Mouse (Mus musculus): ENCODE results near the gene Kif11.

Kif11 gene

DNA sequence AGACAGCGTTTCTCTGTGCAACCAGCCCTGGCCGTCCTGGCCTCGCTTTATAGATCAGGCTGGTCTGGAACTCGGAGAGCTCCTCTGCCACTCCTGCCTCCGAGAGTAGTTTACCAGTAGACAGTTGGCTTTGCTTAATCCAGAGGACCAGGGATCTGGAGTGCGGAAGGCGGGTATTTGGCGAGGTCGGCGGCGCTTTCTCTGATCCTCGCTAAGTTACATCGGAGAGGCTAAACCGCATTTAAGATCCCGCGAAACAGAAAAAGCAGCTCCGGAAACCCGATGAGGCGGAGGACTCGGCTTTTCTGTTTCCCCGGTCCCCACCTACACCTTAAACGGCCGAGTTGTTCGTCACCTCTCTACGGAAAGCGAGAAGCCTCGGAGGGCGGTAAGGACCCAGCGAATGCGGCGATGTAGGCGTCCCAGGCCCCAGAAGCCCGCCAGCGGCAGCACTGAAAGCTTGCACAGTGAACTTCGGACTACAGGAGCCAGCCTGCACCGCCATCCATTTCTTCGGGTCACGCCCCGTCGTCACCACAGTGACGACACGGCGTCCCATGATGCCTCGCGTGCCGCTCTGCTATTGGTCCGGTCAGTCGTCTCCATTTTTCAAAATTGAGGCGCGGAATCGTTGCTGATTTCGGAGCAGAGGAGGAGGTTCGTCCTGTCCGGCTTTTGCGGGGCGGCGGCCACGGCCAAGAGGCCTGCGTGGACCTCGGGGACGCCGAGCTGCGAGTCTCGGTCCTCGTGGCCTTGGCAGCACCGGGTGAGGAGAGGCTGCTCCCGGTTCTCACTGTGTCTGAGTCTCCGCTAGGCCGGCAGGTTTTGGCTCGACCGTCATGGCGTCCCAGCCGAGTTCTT, at the start of gene Kif11:
Kif11 (plus strand) TSS at position 649 of the 861 bp plus-strand sequence.
- in situ Hi-C loops (cut with MboI; ENCODE audit: low sequenced_read_pairs), result no loop called here

- in situ Hi-C loops (cut with MboI; ENCODE audit: low sequenced_read_pairs), result no loop called here
Measured at GRCm38 (mm10) chr19:37327216-37327615, 49.0 kb upstream of the Kif11 start.

GRCm38 (mm10) chr19:37332726-37333125, 43.5 kb upstream of the Kif11 start:
- in situ Hi-C loops (cut with MboI; ENCODE audit: low sequenced_read_pairs), result no loop called here

- in situ Hi-C loops (cut with MboI; ENCODE audit: low sequenced_read_pairs), result no loop called here
Measured at GRCm38 (mm10) chr19:37333357-37333756, 42.8 kb upstream of the Kif11 start.

- in situ Hi-C loops (cut with MboI; ENCODE audit: low sequenced_read_pairs), result no loop called here
Measured at GRCm38 (mm10) chr19:37335392-37335791, 40.8 kb upstream of the Kif11 start.

DNA sequence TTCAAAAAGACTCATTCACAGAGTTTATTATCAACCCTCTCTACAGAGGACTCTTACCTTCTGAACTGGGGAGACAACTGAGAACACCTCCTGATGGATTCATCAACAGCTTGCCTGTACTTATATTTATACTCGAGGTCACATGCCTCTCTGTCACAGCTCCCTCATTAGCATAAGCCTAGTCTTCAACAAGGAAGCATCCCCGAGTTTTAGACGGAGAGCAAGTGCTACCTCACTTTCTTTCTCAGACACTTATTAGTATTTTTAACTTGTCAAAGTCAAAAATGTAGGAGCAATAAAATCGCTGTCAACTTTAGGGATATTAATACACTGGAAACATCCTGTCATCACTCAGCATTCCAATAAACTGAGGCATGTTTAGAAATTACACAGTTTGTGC, 38.5 kb upstream of the Kif11 start, which contains the start of gene Ide:
Ide (minus strand) TSS at position 101 of the 400 bp plus-strand sequence.
- in situ Hi-C loops (cut with MboI; ENCODE audit: low sequenced_read_pairs), result no loop called here

DNA sequence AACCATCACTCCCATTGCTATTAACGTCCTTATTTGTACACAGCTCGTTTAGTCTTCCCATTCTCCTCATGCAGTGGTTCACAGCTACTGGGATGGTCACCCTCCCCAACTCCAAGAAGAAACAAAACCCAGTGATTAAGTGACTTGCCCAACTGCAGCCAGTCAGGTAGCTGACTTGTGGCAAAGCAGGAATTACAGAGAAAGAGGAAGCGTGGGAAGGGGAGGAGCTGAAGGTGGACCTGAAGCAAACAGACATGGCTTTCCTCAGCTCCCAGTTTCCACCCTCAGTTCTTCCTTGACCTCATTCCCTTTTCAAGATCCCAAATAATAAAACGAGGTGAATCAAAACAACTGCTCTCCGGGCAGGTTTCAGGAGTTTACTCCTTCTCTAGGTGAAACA, 35.7 kb upstream of the Kif11 start:
- in situ Hi-C loops (cut with MboI; ENCODE audit: low sequenced_read_pairs), result no loop called here

- in situ Hi-C loops (cut with MboI; ENCODE audit: low sequenced_read_pairs), result no loop called here
Measured at GRCm38 (mm10) chr19:37340931-37341330, 35.3 kb upstream of the Kif11 start.

DNA sequence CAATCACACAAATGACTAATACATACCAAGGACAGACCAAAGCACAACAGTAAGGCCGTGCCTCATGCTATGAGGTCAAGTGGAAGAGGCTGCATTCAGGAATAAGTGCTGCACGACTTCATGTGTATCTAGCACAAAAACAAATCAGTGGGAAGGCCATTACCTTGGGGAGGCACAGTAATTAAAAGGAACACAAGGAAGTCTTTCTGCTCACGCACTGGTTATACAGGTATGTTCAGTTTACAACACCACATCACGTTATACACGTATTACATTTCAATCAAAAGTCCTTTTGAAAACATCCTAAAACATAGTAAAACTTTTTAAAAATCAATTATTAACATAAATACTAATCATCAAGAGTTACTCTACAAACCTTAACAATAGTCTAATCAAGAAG, 32.3 kb upstream of the Kif11 start:
- in situ Hi-C loops (cut with MboI; ENCODE audit: low sequenced_read_pairs), result no loop called here

- in situ Hi-C loops (cut with MboI; ENCODE audit: low sequenced_read_pairs), result no loop called here
Measured at GRCm38 (mm10) chr19:37346258-37346657, 29.9 kb upstream of the Kif11 start.

GRCm38 (mm10) chr19:37348331-37348730, 27.9 kb upstream of the Kif11 start:
- in situ Hi-C loops (cut with MboI; ENCODE audit: low sequenced_read_pairs), result no loop called here

- in situ Hi-C loops (cut with MboI; ENCODE audit: low sequenced_read_pairs), result no loop called here
Measured at GRCm38 (mm10) chr19:37348952-37349351, 27.3 kb upstream of the Kif11 start.

DNA sequence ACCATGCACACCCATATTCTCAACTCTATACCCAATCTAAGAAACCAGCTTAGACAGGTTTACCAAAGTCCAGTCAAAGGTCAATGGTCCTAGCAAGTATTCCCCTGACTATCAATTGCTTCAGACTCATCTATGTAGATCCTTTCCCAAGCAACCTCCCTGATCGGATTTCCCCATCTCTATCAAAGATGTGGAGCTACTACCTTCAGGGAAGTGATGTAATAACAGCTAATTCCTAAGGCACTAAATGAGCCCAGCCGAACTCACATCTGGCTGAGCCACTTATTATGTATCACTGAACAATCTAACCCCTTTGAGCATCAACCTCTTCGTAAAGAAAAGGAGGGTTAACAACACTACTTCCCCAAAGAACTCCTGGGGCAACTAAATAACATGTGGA, 23.4 kb upstream of the Kif11 start:
- in situ Hi-C loops (cut with MboI; ENCODE audit: low sequenced_read_pairs), result no loop called here

GRCm38 (mm10) chr19:37353331-37353730, 22.9 kb upstream of the Kif11 start:
- in situ Hi-C loops (cut with MboI; ENCODE audit: low sequenced_read_pairs), result no loop called here

- in situ Hi-C loops (cut with MboI; ENCODE audit: low sequenced_read_pairs), result no loop called here
Measured at GRCm38 (mm10) chr19:37360044-37360443, 16.2 kb upstream of the Kif11 start.

GRCm38 (mm10) chr19:37362545-37362944, 13.7 kb upstream of the Kif11 start:
- in situ Hi-C loops (cut with MboI; ENCODE audit: low sequenced_read_pairs), result no loop called here

DNA sequence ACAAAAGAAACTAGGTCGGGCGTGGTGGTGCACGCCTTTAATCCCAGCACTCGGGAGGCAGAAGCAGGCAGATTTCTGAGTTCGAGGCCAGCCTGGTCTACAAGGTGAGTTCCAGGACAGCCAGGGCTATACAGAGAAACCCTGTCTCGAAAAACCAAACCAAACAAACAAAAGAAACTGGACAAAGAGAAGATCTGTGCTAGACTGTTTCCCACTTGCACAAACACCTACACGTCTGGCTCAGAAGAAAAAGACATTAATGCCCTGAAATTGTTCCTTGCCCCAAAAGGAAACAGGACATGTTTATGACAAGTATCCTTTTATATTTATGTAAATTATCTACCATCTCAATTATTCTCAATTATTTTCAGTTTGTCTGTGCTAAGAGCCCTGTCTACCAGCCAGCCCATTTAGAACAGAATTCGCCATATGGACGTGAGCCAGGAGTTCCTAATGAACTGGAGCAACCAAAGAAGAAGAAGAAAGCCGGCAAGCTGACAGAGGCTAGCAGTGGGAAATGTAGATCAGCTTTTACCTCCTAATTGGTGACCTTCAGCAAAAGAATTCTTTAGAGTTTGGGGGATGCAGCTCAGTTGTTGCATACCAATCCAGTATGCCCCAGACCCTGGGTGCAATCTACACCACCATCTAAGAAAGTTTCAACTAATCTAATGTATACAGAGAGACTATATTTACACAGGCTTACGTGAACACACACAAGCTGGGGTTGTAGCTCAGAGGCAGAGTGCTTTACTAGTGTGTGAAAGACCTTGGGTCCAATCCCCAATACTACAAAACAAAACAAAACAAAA, 12.9 kb upstream of the Kif11 start:
- in situ Hi-C loops (cut with MboI; ENCODE audit: low sequenced_read_pairs), result no loop called here

GRCm38 (mm10) chr19:37368990-37369389, 7.2 kb upstream of the Kif11 start:
- in situ Hi-C loops (cut with MboI; ENCODE audit: low sequenced_read_pairs), result no loop called here

DNA sequence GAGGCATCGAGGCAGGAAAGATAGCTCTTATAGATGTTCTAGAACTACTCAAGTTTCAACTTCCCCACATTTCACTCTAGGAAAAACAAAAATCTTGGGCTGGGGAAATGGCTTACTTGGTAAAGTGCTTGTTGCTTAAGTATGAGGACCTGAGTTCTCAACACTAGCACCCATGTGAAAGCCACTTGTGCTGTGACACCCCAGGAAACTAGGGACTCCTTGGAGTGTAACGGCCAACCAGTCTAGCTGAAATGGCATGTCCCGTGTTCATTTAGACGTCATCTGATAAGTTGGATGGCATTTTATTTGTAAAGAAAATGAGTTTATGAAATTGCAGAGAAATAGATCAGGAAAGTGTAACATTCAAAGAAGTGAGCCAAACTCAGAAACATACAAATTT, 6.3 kb upstream of the Kif11 start:
- in situ Hi-C loops (cut with MboI; ENCODE audit: low sequenced_read_pairs), result no loop called here

GRCm38 (mm10) chr19:37370356-37370755, 5.8 kb upstream of the Kif11 start:
- in situ Hi-C loops (cut with MboI; ENCODE audit: low sequenced_read_pairs), result no loop called here

DNA sequence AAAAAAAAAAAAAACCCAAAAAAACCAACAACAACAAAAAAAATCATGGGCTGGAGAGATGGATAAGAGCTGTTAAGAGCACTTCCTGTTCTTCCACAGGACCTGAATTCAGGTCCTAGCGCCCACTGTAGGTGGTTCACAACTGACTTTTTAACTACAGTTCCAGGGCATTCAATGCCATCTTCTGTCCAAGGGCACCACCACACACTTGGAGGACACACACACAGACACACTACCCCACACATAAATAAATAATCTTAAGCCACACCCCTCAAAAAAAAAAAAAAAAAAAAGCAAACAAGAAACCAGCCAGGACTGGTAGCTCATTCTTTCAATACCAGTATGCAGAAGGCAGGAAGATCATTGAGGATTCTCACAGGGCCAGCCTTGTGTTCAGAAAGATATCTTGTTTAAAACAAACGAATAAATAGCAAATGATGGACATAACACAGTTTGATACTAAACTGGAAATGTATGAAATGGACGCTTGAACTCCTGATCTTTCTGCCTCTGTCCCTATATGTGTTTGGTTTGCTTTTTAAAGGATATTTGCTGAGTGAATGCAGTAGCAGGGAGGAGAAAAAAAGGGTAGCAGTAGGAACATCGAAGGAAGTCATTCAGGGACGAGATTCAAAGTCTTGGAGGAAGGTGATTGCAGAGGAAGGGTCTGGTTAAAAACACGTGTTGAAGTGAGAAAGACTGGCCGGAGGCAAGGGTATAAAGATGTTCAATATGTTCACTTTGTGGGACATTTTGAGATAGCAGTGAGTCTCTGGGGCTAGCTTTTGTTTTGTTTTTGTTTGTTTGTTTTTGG, 1.1 kb upstream of the Kif11 start:
- in situ Hi-C loops (cut with MboI; ENCODE audit: low sequenced_read_pairs), result no loop called here

Measured in CH12F3 (cell line).